In the genomic region with DNA sequence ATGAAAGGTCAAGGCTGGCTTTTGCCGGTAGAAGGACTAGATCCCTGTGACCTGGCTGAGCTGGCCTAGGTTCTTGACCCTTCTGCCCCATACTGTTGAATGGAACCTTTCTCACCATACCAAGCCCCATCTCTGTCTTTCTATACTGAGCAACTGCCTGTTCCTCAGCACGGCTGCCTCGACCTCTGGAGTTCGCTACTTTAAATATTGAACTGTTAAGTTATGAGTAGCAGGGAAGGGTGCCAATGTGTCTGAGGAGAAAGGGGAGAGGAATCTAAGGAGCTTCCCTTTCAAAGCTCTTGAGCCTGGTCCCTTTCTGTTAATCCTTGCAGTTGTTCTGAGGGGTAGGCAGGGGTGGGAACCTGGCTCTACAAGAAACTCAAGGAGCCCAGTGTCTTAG, we compare ENCODE assay signal across 18 mouse cellular contexts.
A peak's percentile ranks its signal among the peaks of the same experiment; 100 is the strongest.
DNase-seq lines count a peak whose midpoint lies in the region; ATAC-seq and TF ChIP-seq lines count a peak whose summit lies in the region.
"Had no signal": no experiment of that assay in that cellular context is flagged by ENCODE, and none has a peak within 500 bp of the region (broad histone marks: within the 10 kb centered on the region; RNA-seq: fewer than 3 reads in every experiment).

No protein-coding gene starts in this region.

- no peaks in the 10 kb centered on the region for H3K9me3 ChIP-seq in lung, embryonic 14.5 days (ENCODE audit: low read depth, low read length)
- no peaks in the 10 kb centered on the region for H3K9me3 ChIP-seq in stomach, embryonic 16.5 days (replicated peaks; ENCODE audit: control insufficient read depth, low read length)
- H3K9me3 ChIP-seq in stomach, postnatal 0 days (ENCODE audit: control insufficient read depth, low read length) = no peaks in the 10 kb centered on the region

- no peaks in the 10 kb centered on the region for H3K27me3 ChIP-seq in lung, embryonic 14.5 days (ENCODE audit: insufficient read depth, low read length)
- H3K27me3 ChIP-seq in stomach, embryonic 16.5 days (ENCODE audit: control insufficient read depth, insufficient read depth, low read length) = no peaks in the 10 kb centered on the region
- H3K27me3 ChIP-seq in stomach, postnatal 0 days (ENCODE audit: control insufficient read depth, insufficient read depth, low read length) = no peaks in the 10 kb centered on the region
- H3K27me3 ChIP-seq: Patski had no signal

- H3K9ac ChIP-seq in lung, embryonic 14.5 days = no peak overlapping the region
- 0 out of 2 replicates have a peak overlapping the region, but pooled peaks have one; percentile 20 for H3K9ac ChIP-seq in stomach, embryonic 16.5 days (ENCODE audit: low read length)
- H3K9ac ChIP-seq in stomach, postnatal 0 days (ENCODE audit: low read length) = no peak overlapping the region

- peaks cover 18% of the 10 kb centered on the region for H3K4me1 ChIP-seq in lung, embryonic 14.5 days (ENCODE audit: insufficient read depth)
- H3K4me1 ChIP-seq in stomach, embryonic 16.5 days (ENCODE audit: control insufficient read depth, insufficient read depth, low read length) = peaks cover 38% of the 10 kb centered on the region
- H3K4me1 ChIP-seq in stomach, postnatal 0 days (replicated peaks; ENCODE audit: control insufficient read depth, insufficient read depth) = no peaks in the 10 kb centered on the region; the same call in 1 of the 2 replicates

- 49% methylated on average over 4 of the region's 4 CpGs for WGBS in lung, embryonic 14.5 days
- WGBS in stomach, embryonic 16.5 days = 60% methylated on average over 4 of the region's 4 CpGs
- 59% methylated on average over 4 of the region's 4 CpGs for WGBS in stomach, postnatal 0 days

- DNase-seq in lung, embryonic 14.5 days = peak; percentile 59
- no peak for DNase-seq in lung, postnatal 14 days
- no peak for DNase-seq in stomach, postnatal 0 days (ENCODE audit: low spot score)
- DNase-seq: adrenal gland, adult 2 months; adrenal gland, adult 8-10 months; adrenal gland, postnatal 10 days; adrenal gland, postnatal 14 days; adrenal gland, postnatal 25 days; adrenal gland, postnatal 36 days; B cell, adult 2 months; cerebellum, adult 11 months; cerebellum, adult 11-12 months; cerebellum, adult 18-20 months had no signal

- H3K27ac ChIP-seq in lung, embryonic 14.5 days (ENCODE audit: low read depth) = no peak overlapping the region
- no peak overlapping the region for H3K27ac ChIP-seq in stomach, embryonic 16.5 days (ENCODE audit: low read length)
- H3K27ac ChIP-seq in stomach, postnatal 0 days (replicated peaks) = no peak overlapping the region

- ATAC-seq in lung, embryonic 14.5 days (ENCODE audit: insufficient read depth) = no peak
- ATAC-seq in stomach, embryonic 16.5 days (ENCODE audit: insufficient read depth, low FRiP score) = no peak
- ATAC-seq in stomach, postnatal 0 days (ENCODE audit: low FRiP score, low TSS enrichment) = no peak
- ATAC-seq: activated CD4-positive, CD25-positive, alpha-beta regulatory T cell, adult 4 months; CD4-positive, CD25-positive, alpha-beta regulatory T cell, adult 4 months; Patski had no signal

- TF ChIP-seq CTCF in lung, embryonic 14.5 days (IDR thresholded peaks at IDR 0.05; ENCODE audit: low read depth) = no peak
- TF ChIP-seq CTCF in stomach, postnatal 0 days (IDR thresholded peaks at IDR 0.05; ENCODE audit: low read depth) = no peak

- H3K4me2 ChIP-seq in lung, embryonic 14.5 days = no peak overlapping the region
- H3K4me2 ChIP-seq in stomach, embryonic 16.5 days (ENCODE audit: low read depth, low read length) = no peak overlapping the region
- H3K4me2 ChIP-seq in stomach, postnatal 0 days (replicated peaks; ENCODE audit: low read depth) = no peak overlapping the region

- no peaks in the 10 kb centered on the region for H3K36me3 ChIP-seq in lung, embryonic 14.5 days (ENCODE audit: insufficient read depth)
- no peaks in the 10 kb centered on the region for H3K36me3 ChIP-seq in stomach, embryonic 16.5 days (ENCODE audit: control insufficient read depth, insufficient read depth, low read length)
- no peaks in the 10 kb centered on the region for H3K36me3 ChIP-seq in stomach, postnatal 0 days (ENCODE audit: control insufficient read depth, insufficient read depth, low read length)
- H3K36me3 ChIP-seq: G1E had no signal

- TF ChIP-seq EP300 in stomach, postnatal 0 days (optimal IDR thresholded peaks at IDR 0.05) = no peak

- no peak overlapping the region for H3K4me3 ChIP-seq in lung, embryonic 14.5 days (ENCODE audit: low read depth, low read length)
- no peak overlapping the region for H3K4me3 ChIP-seq in stomach, embryonic 16.5 days (replicated peaks; ENCODE audit: low read length)
- no peak overlapping the region for H3K4me3 ChIP-seq in stomach, postnatal 0 days (ENCODE audit: low read depth, low read length)
